Mouse (Mus musculus): ENCODE results near the gene Anapc1.

- no peak for TF ChIP-seq CTCF (IDR thresholded peaks at IDR 0.05; ENCODE audit: insufficient read depth, low read length)
- no peak for TF ChIP-seq POLR2A (IDR thresholded peaks at IDR 0.05; ENCODE audit: borderline replicate concordance, extremely low read depth, low read depth, low read length)
Measured at GRCm38 (mm10) chr2:128709264-128709663, 22.1 kb upstream of the Anapc1 start.

Measured in lung, adult 2 months (tissue).